Mouse (Mus musculus): Measurements from ENCODE around the gene Srcin1.

Gene Srcin1

GRCm38 (mm10) chr11:97531381-97532260 lies 44.4 kb downstream of the Srcin1 start:
- DNase-seq = peak; percentile 94

GRCm38 (mm10) chr11:97530961-97531360 lies 45.0 kb downstream of the Srcin1 start:
- DNase-seq = no peak

GRCm38 (mm10) chr11:97530069-97530468 lies 45.9 kb downstream of the Srcin1 start:
- DNase-seq = no peak

- DNase-seq = no peak
Observed at GRCm38 (mm10) chr11:97528282-97528808, 47.6 kb downstream of the Srcin1 start.

GRCm38 (mm10) chr11:97525313-97525712 lies 50.7 kb downstream of the Srcin1 start:
- no peak for DNase-seq

- DNase-seq = no peak
Observed at GRCm38 (mm10) chr11:97524306-97524705, 51.7 kb downstream of the Srcin1 start.

GRCm38 (mm10) chr11:97523827-97524261 lies 52.1 kb downstream of the Srcin1 start:
- peak; percentile 39 for DNase-seq

GRCm38 (mm10) chr11:97523107-97523506 lies 52.9 kb downstream of the Srcin1 start:
- no peak for DNase-seq

GRCm38 (mm10) chr11:97521741-97522474 lies 54.1 kb downstream of the Srcin1 start:
- DNase-seq = no peak

GRCm38 (mm10) chr11:97520541-97520940 lies 55.4 kb downstream of the Srcin1 start:
- DNase-seq = no peak

- DNase-seq = no peak
Observed at GRCm38 (mm10) chr11:97513066-97513465, 62.9 kb downstream of the Srcin1 start.

- no peak for DNase-seq
Observed at GRCm38 (mm10) chr11:97512511-97512910, 63.5 kb downstream of the Srcin1 start.

- peak; percentile 58 for DNase-seq
Observed at GRCm38 (mm10) chr11:97511661-97512369, 64.2 kb downstream of the Srcin1 start.

GRCm38 (mm10) chr11:97510966-97511660 lies 64.9 kb downstream of the Srcin1 start:
- DNase-seq = peak; percentile 82

- no peak for DNase-seq
Observed at GRCm38 (mm10) chr11:97509715-97510485, 66.1 kb downstream of the Srcin1 start.

- no peak for DNase-seq
Observed at GRCm38 (mm10) chr11:97509058-97509457, 66.9 kb downstream of the Srcin1 start.

GRCm38 (mm10) chr11:97508198-97508597 lies 67.8 kb downstream of the Srcin1 start:
- DNase-seq = no peak

- no peak for DNase-seq
Observed at GRCm38 (mm10) chr11:97506331-97506730, 69.7 kb downstream of the Srcin1 start.

- DNase-seq = no peak
Observed at GRCm38 (mm10) chr11:97505784-97506183, 70.2 kb downstream of the Srcin1 start.

GRCm38 (mm10) chr11:97502846-97503245 lies 73.1 kb downstream of the Srcin1 start:
- no peak for DNase-seq

- no peak for DNase-seq
Observed at GRCm38 (mm10) chr11:97502383-97502782, 73.6 kb downstream of the Srcin1 start.

Data from lung, postnatal 14 days (tissue).